Mouse (Mus musculus) heart, embryonic 16.5 days (tissue): ENCODE measurements around the gene Stk32b. TPM values are rescaled to one million over a fixed set of nuclear protein-coding genes. Genes with fewer than 3 reads are reported as not detected.

Source experiments
- ATAC-seq: fragments of 200-750 bp; cut with Nextera tagmentation; replicated peaks from 2 replicates; pipeline ENCODE4 v1.8.0; 2017; ENCODE audit warnings: moderate number of reproducible peaks; ENCODE audit not compliant: insufficient read depth, low FRiP score; ENCODE audit errors: extremely low read depth
- H3K27ac ChIP-seq: fragments of 300-500 bp; sonication (generic); 2 replicates; pipeline ENCODE4 v1.5.1; 2014; ENCODE audit warnings: mild to moderate bottlenecking, low read length, control low read depth, moderate library complexity
- H3K27me3 ChIP-seq: fragments of 300-500 bp; sonication (generic); 2 replicates; pipeline ENCODE4 v1.6.1; 2014; ENCODE audit warnings: low read length, mixed read lengths; ENCODE audit not compliant: control insufficient read depth, insufficient read depth
- H3K36me3 ChIP-seq: fragments of 300-500 bp; sonication (generic); 2 replicates; pipeline ENCODE4 v1.6.1; 2014; ENCODE audit not compliant: control insufficient read depth, insufficient read depth
- H3K4me1 ChIP-seq: fragments of 300-500 bp; sonication (generic); 2 replicates; pipeline ENCODE4 v1.6.1; 2014; ENCODE audit warnings: low read length, mixed read lengths; ENCODE audit not compliant: control insufficient read depth, insufficient read depth
- H3K4me2 ChIP-seq: fragments of 300-500 bp; sonication (generic); 2 replicates; pipeline ENCODE4 v1.6.1; 2014; ENCODE audit warnings: low read depth, mild to moderate bottlenecking, control low read depth, low read length
- H3K4me3 ChIP-seq: fragments of 300-500 bp; sonication (generic); 2 replicates; pipeline ENCODE4 v1.5.1; 2014; ENCODE audit warnings: mild to moderate bottlenecking, control low read depth, low read length
- H3K9ac ChIP-seq: fragments of 300-500 bp; sonication (generic); 2 replicates; pipeline ENCODE4 v1.6.1; 2014; ENCODE audit warnings: low read length, control low read depth
- H3K9me3 ChIP-seq: fragments of 300-500 bp; sonication (generic); replicated peaks from 2 replicates; pipeline ENCODE4 v1.6.1; 2016; ENCODE audit warnings: low read length; ENCODE audit not compliant: control insufficient read depth
- WGBS: fragments of 180-500 bp; shearing (Covaris S2); extraction: QIAGEN DNeasy Blood & Tissue Kit; methylation state at CpG from one replicate; pipeline ENCODE4 v1.1.7; 2014; 5-methylcytosine and 5-hydroxymethylcytosine counted together
- polyA plus RNA-seq: library from polyadenylated mRNA; unstranded; fragments of >200 nt; fragmentation: Nextera tagmentation; extraction: Ambion mirVana; gene quantifications from 2 replicates; pipeline ENCODE4 v1.2.1, GENCODE M21; 2015

The Stk32b gene
- polyA plus RNA-seq, 1 experiment from 2014 or later, result 0.79 TPM

DNA sequence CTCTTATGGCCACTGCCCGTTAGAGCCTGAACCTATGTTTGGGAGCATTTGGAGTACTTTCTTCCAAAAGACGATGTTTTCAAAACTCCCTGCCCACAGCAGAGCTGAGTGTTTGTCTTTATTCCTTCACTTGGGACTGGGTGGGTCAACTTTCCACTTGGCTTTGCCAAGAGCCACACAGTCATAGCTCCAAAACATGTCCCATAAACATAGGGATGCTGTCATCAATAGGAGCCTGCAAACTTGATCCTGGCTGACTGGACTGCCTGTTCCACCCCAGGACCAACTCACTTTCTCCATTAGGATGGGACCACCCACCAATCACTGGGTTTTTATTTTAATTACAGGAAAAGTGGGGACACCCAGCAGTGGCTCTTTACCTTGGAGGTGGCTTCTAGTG lies 13.8 kb upstream of the Stk32b start:
- Histone ChIP-seq H3K4me1 (no peaks in the 10 kb centered on the region), H3K9ac (no peak overlapping the region), H3K36me3 (no peaks in the 10 kb centered on the region), H3K4me3 (no peak overlapping the region), H3K4me2 (no peak overlapping the region), H3K27ac (no peak overlapping the region), H3K9me3 (peaks cover 4% of the 10 kb centered on the region; the same call in 1 of the 2 replicates), H3K27me3 (no peaks in the 10 kb centered on the region)
- no peak for ATAC-seq
- 76% methylated on average over 2 of the region's 2 CpGs for WGBS

DNA sequence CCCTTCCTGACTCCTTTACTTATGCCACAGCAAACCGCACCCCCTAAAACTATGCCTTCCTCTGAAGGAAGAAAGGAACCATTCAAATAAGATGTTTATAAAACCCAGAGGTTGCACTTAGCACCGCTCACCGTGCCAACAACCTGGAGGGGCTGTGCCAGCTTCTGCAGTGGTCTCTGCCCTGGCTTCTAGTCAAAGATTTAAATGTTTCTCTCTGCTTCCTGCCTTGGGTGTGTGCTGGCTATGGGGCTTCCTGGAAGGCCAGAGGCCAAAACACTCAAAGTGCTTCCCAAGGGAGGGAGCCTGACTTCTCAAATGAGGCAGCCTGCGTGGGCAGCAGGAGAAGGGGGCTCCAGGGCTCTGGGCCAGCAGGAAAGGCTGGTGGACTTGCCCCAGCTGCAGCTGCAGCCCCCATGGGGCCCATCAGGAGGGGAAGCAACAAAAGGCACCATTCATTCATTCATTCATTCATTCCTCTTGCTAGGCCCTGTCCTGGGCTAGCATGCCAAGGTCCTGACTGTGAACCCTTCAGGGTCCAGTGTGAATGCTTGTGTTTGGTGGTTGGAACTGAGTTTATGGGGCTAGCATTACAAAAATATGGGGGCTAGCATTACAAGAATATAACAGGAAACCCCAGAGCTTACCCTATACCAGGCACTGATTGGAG lies 8.4 kb upstream of the Stk32b start:
- Histone ChIP-seq H3K4me2 (no peak overlapping the region), H3K4me3 (no peak overlapping the region), H3K27ac (no peak overlapping the region), H3K9me3 (no peaks in the 10 kb centered on the region), H3K36me3 (no peaks in the 10 kb centered on the region), H3K4me1 (no peaks in the 10 kb centered on the region; the same call in 1 of the 2 replicates), H3K9ac (no peak overlapping the region), H3K27me3 (peaks cover 3% of the 10 kb centered on the region; the same call in 1 of the 2 replicates)
- peak; percentile 37; the same call in 1 of the 2 replicates for ATAC-seq
- 55% methylated on average over 4 of the region's 4 CpGs for WGBS

DNA sequence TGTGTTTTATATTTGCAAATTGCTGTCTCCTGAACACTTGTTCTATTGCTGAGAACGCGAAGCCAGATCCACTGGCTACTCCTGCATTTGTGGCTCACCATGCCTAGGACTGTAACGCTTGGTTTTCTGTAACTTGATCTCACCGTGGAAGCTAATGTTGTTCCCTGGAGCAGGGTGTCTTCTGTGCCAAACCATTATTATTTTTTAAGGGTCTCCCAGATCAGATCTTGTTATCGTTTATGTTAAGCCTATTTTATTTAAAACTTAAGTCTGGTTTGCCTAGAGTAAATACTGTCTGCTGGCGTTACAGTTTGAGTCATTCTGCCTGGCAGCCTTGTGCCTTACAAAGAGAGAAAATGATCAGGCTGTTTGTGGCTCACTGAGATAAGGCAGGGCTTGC lies 3.7 kb upstream of the Stk32b start:
- ATAC-seq, result no peak
- H3K4me3 ChIP-seq, result no peak overlapping the region
- no peak overlapping the region for H3K4me2 ChIP-seq
- peaks cover 38% of the 10 kb centered on the region for H3K27me3 ChIP-seq
- no peak overlapping the region for H3K9ac ChIP-seq
- 22% methylated on average over 6 of the region's 6 CpGs for WGBS
- H3K27ac ChIP-seq, result no peak overlapping the region
- no peaks in the 10 kb centered on the region; the same call in 1 of the 2 replicates for H3K4me1 ChIP-seq
- H3K9me3 ChIP-seq, result no peaks in the 10 kb centered on the region
- H3K36me3 ChIP-seq, result no peaks in the 10 kb centered on the region

DNA sequence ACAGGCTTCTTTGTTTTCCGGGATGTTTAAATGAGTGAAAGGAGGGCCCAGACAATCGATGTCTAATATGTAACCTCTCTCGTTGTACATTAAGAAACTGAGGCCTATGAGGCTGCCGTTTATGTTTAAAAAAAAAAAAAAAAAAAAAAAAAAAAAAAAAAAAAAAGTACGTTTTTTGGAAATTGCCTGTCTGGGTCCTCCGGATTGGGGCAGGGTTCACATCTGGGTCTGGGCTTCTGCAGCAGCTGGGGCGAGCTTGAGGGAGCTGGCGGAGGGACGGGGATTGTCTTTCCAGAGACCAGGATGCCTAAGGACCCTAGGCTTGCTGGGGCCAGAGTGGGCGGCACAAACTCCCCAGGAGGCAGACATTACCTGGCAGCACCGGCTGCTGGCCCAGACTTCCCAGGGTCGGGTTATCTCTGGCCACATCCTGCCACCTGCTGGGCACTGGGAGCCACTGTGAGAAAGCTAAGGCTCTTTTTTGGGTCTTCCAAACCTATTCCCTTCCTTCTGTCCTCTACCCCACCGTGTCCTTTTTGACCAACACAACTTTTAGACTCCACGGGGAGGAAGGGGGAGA lies 503 bp upstream of the Stk32b start:
- Histone ChIP-seq H3K36me3 (no peaks in the 10 kb centered on the region), H3K27me3 (peaks cover 45% of the 10 kb centered on the region), H3K4me2 (peak overlapping the region; percentile 74), H3K9me3 (0 out of 2 replicates have a peak, but pooled peaks cover 2% of the 10 kb centered on the region), H3K4me1 (peaks cover 6% of the 10 kb centered on the region; the same call in 1 of the 2 replicates), H3K27ac (no peak overlapping the region), H3K4me3 (peak overlapping the region; percentile 53), H3K9ac (0 out of 2 replicates have a peak overlapping the region, but pooled peaks have one; percentile 30)
- ATAC-seq, result no peak; the same call in 1 of the 2 replicates
- under 1% methylated on average over 14 of the region's 14 CpGs for WGBS

DNA sequence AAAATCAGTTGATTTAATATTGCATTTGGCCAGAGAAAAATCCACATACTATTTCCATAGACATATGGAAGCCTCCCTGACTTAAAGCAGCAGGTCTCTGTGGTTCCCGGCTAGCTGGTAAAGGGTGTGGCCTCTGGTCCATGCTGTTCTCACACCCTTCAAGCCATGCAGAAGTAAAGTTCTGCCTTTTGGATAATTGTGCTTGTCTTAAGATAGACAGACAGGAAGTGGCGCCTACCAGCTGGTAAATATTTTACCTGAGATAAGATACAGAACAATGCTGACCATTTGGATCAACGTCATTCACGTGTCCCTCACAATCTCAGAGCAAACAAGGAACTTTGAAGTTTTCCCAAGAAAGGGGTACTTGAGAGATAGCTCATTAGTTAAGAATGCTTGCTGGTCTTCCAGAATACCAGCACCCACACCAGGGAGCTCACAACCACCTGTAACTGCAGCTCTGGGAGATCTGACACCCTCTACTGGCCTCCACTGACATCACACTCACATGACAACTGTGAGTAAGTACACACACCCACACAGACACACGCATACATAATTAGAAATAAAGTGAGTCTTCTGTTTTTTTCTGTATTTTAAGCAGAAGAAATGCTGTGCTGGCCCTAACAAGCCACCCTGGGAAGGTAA lies 7.6 kb downstream of the Stk32b start:
- 69% methylated on average over 5 of the region's 5 CpGs for WGBS
- ATAC-seq, result no peak

DNA sequence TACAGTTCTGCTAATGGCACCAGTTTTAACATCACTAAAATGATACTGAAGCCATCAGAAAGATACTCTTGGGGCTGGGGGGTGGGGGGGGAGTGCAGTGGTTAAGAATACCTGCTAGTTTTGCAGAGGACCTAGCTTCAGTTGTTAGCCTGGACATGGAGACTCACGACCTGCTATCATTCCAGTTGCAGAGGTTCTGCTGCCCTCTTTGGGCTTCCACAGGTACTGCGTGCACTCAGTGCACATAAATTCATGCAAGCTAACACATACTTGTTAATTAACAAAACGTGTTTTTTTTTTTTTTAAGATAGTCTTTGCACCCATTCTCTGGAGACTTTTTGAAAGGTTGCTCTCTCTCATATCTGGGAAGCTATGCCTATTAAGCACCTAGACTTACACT lies 8.8 kb downstream of the Stk32b start:
- ATAC-seq, result no peak
- Histone ChIP-seq H3K4me1 (no peaks in the 10 kb centered on the region), H3K27me3 (no peaks in the 10 kb centered on the region), H3K4me3 (no peak overlapping the region), H3K36me3 (no peaks in the 10 kb centered on the region), H3K9me3 (peaks cover 12% of the 10 kb centered on the region), H3K4me2 (no peak overlapping the region), H3K27ac (no peak overlapping the region), H3K9ac (no peak overlapping the region)
- WGBS, result 68% methylated on average over 3 of the region's 3 CpGs

More for the DNA sequence above, 7.6 kb downstream of the Stk32b start:
- Histone ChIP-seq H3K27ac (no peak overlapping the region), H3K4me3 (no peak overlapping the region), H3K27me3 (no peaks in the 10 kb centered on the region), H3K4me2 (no peak overlapping the region), H3K4me1 (peaks cover 6% of the 10 kb centered on the region; the same call in 1 of the 2 replicates), H3K9ac (no peak overlapping the region), H3K36me3 (no peaks in the 10 kb centered on the region), H3K9me3 (peaks cover 12% of the 10 kb centered on the region)

DNA sequence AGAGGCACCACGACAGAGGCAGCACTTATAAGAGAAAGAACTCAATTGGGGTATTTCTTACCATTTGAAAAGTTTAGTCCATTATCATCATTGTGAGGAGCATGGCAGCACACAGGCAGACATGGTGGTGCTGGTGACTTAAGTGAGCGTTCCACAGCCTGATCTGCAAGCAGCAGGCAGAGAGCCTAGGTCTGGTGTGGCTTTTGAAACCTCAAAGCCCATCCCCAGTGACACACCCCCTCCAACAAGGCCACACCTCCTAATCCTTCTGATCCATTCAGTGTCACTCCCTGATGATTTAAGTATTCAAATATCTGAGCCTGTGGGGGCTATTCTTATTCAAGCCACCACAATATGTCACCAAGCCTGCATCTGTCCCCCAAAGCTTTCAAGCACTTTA lies 12.0 kb downstream of the Stk32b start:
- H3K36me3 ChIP-seq, result no peaks in the 10 kb centered on the region
- H3K27ac ChIP-seq, result no peak overlapping the region
- no peak overlapping the region for H3K4me2 ChIP-seq
- 79% methylated on average over 2 of the region's 2 CpGs for WGBS
- no peak overlapping the region for H3K4me3 ChIP-seq
- H3K4me1 ChIP-seq, result no peaks in the 10 kb centered on the region
- H3K27me3 ChIP-seq, result no peaks in the 10 kb centered on the region
- no peak overlapping the region for H3K9ac ChIP-seq
- H3K9me3 ChIP-seq, result peaks cover 10% of the 10 kb centered on the region
- ATAC-seq, result no peak

DNA sequence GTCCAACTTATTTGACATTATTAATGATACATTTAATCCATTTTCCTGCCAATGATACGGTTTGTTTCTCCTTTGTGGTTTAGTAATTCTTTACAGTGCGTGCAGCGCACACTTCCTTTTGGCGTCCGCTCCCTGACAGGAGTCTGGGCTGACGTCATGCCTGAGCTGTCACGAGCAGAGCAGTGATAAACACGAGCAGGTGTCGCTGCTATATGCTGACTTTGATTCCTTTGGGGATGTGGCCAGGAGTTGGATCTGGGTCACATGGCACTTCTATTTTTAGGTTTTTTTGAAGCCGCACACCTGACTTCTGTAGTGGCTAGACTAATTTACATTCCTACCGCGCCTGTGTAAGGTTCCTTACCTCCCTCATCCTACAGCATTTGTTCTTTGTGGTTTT lies 17.2 kb downstream of the Stk32b start:
- H3K27me3 ChIP-seq, result no peaks in the 10 kb centered on the region
- peak overlapping the region; percentile 20; the same call in 1 of the 2 replicates for H3K4me2 ChIP-seq
- 52% methylated on average over 12 of the region's 12 CpGs for WGBS
- H3K4me1 ChIP-seq, result no peaks in the 10 kb centered on the region
- H3K9me3 ChIP-seq, result no peaks in the 10 kb centered on the region
- no peak overlapping the region for H3K9ac ChIP-seq
- H3K27ac ChIP-seq, result no peak overlapping the region
- ATAC-seq, result peak; percentile 65; the same call in 1 of the 2 replicates
- H3K36me3 ChIP-seq, result no peaks in the 10 kb centered on the region
- H3K4me3 ChIP-seq, result no peak overlapping the region

DNA sequence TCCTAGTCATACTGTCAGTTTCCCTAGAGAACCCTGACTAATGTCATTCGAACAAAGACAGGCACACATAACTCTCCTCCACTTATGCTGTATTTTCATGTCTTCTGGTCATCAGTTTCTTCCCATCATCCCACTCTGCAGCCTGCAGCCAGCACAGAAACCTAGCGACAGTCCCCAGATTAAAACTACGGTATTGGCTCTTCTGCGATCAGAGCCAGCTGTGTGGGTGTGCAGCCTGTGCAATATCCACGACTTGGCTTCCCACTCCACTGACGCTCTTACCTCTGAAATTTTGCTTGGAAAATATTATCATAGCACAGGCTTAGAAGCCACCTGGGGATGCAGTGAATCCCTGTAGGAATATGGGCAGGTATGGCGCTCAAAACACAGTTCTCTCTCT lies 19.7 kb downstream of the Stk32b start:
- H3K4me3 ChIP-seq, result no peak overlapping the region
- no peaks in the 10 kb centered on the region for H3K4me1 ChIP-seq
- no peak overlapping the region for H3K9ac ChIP-seq
- 86% methylated on average over 7 of the region's 7 CpGs for WGBS
- no peak overlapping the region for H3K27ac ChIP-seq
- no peaks in the 10 kb centered on the region for H3K9me3 ChIP-seq
- no peaks in the 10 kb centered on the region for H3K36me3 ChIP-seq
- no peak for ATAC-seq
- no peaks in the 10 kb centered on the region for H3K27me3 ChIP-seq
- no peak overlapping the region for H3K4me2 ChIP-seq
